Mouse (Mus musculus): ENCODE results near the gene Rab33a. TPM values are rescaled to one million over a fixed set of nuclear protein-coding genes. Genes with fewer than 3 reads are reported as not detected.
A peak's percentile ranks its signal among the peaks of the same experiment; 100 is the strongest.

The Rab33a gene
- 2.4 and 4.1 TPM in 2 replicates for polyA plus RNA-seq (2014; fragmentation: Nextera tagmentation; extraction: Ambion mirVana)

GRCm38 (mm10) chrX:48518808-48519548, at the start of gene Rab33a:
Gene Rab33a, plus strand, starts transcription at chrX:48519285.
- Histone ChIP-seq H3K4me3 (ENCODE audit: low read length) (peak within 1 kb of the TSS; percentile 40), H3K36me3 (ENCODE audit: control insufficient read depth, insufficient read depth, low read length) (no peaks in the 10 kb centered on the region), H3K4me2 (replicated peaks; ENCODE audit: low read depth, low read length) (peak within 1 kb of the TSS; percentile 63), H3K9ac (ENCODE audit: low read depth, low read length) (peak within 1 kb of the TSS; percentile 47), H3K27me3 (ENCODE audit: control insufficient read depth, insufficient read depth, low read length) (no peaks in the 10 kb centered on the region), H3K27ac (ENCODE audit: low read depth, low read length) (no peak within 1 kb of the TSS), H3K4me1 (ENCODE audit: control insufficient read depth, insufficient read depth, low read length) (no peaks in the 10 kb centered on the region), H3K9me3 (ENCODE audit: control insufficient read depth, low read length) (no peaks in the 10 kb centered on the region)
- peak; percentile 80 for ATAC-seq (ENCODE audit: low FRiP score, low TSS enrichment)
- 23% methylated on average over 33 of the region's 33 CpGs for WGBS

- WGBS, result 89% methylated on average over 4 of the region's 4 CpGs
- H3K27me3 ChIP-seq (ENCODE audit: control insufficient read depth, insufficient read depth, low read length), result no peaks in the 10 kb centered on the region
- H3K36me3 ChIP-seq (ENCODE audit: control insufficient read depth, insufficient read depth, low read length), result peaks cover 26% of the 10 kb centered on the region
- H3K27ac ChIP-seq (ENCODE audit: low read depth, low read length), result no peak overlapping the region
- no peak for ATAC-seq (ENCODE audit: low FRiP score, low TSS enrichment)
- H3K4me2 ChIP-seq (replicated peaks; ENCODE audit: low read depth, low read length), result no peak overlapping the region
- no peaks in the 10 kb centered on the region for H3K9me3 ChIP-seq (ENCODE audit: control insufficient read depth, low read length)
- H3K4me3 ChIP-seq (ENCODE audit: low read length), result no peak overlapping the region
- H3K4me1 ChIP-seq (ENCODE audit: control insufficient read depth, insufficient read depth, low read length), result no peaks in the 10 kb centered on the region
- H3K9ac ChIP-seq (ENCODE audit: low read depth, low read length), result no peak overlapping the region
Measured at GRCm38 (mm10) chrX:48481095-48481494, 38.0 kb upstream of the Rab33a start.

- 91% methylated on average over 7 of the region's 7 CpGs for WGBS
- no peaks in the 10 kb centered on the region for H3K4me1 ChIP-seq (ENCODE audit: control insufficient read depth, insufficient read depth, low read length)
- H3K4me3 ChIP-seq (ENCODE audit: low read length), result no peak overlapping the region
- H3K4me2 ChIP-seq (replicated peaks; ENCODE audit: low read depth, low read length), result no peak overlapping the region
- H3K9ac ChIP-seq (ENCODE audit: low read depth, low read length), result no peak overlapping the region
- no peak overlapping the region for H3K27ac ChIP-seq (ENCODE audit: low read depth, low read length)
- H3K36me3 ChIP-seq (ENCODE audit: control insufficient read depth, insufficient read depth, low read length), result peaks cover 26% of the 10 kb centered on the region
- ATAC-seq (ENCODE audit: low FRiP score, low TSS enrichment), result no peak
- H3K9me3 ChIP-seq (ENCODE audit: control insufficient read depth, low read length), result no peaks in the 10 kb centered on the region
- no peaks in the 10 kb centered on the region for H3K27me3 ChIP-seq (ENCODE audit: control insufficient read depth, insufficient read depth, low read length)
Measured at GRCm38 (mm10) chrX:48481687-48482086, 37.4 kb upstream of the Rab33a start.

- Histone ChIP-seq H3K9me3 (ENCODE audit: control insufficient read depth, low read length) (no peaks in the 10 kb centered on the region), H3K9ac (ENCODE audit: low read depth, low read length) (no peak overlapping the region), H3K4me3 (ENCODE audit: low read length) (no peak overlapping the region), H3K4me1 (ENCODE audit: control insufficient read depth, insufficient read depth, low read length) (no peaks in the 10 kb centered on the region), H3K27ac (ENCODE audit: low read depth, low read length) (no peak overlapping the region), H3K27me3 (ENCODE audit: control insufficient read depth, insufficient read depth, low read length) (no peaks in the 10 kb centered on the region), H3K36me3 (ENCODE audit: control insufficient read depth, insufficient read depth, low read length) (peaks cover 7% of the 10 kb centered on the region; the same call in 1 of the 2 replicates), H3K4me2 (replicated peaks; ENCODE audit: low read depth, low read length) (no peak overlapping the region)
- no peak for ATAC-seq (ENCODE audit: low FRiP score, low TSS enrichment)
- 92% methylated on average over 8 of the region's 8 CpGs for WGBS
Measured at GRCm38 (mm10) chrX:48493763-48494162, 25.3 kb upstream of the Rab33a start.

- no peaks in the 10 kb centered on the region for H3K36me3 ChIP-seq (ENCODE audit: control insufficient read depth, insufficient read depth, low read length)
- no peak within 1 kb of the TSS for H3K27ac ChIP-seq (ENCODE audit: low read depth, low read length)
- H3K4me2 ChIP-seq (replicated peaks; ENCODE audit: low read depth, low read length), result peak within 1 kb of the TSS; percentile 47
- 0 out of 2 replicates have a peak, but pooled peaks cover 2% of the 10 kb centered on the region for H3K4me1 ChIP-seq (ENCODE audit: control insufficient read depth, insufficient read depth, low read length)
- H3K4me3 ChIP-seq (ENCODE audit: low read length), result peak within 1 kb of the TSS; percentile 51
- H3K9ac ChIP-seq (ENCODE audit: low read depth, low read length), result peak within 1 kb of the TSS; percentile 65
- no peaks in the 10 kb centered on the region for H3K9me3 ChIP-seq (ENCODE audit: control insufficient read depth, low read length)
- no peaks in the 10 kb centered on the region for H3K27me3 ChIP-seq (ENCODE audit: control insufficient read depth, insufficient read depth, low read length)
- 28% methylated on average over 44 of the region's 45 CpGs for WGBS
- ATAC-seq (ENCODE audit: low FRiP score, low TSS enrichment), result peak; percentile 99
Measured at GRCm38 (mm10) chrX:48513166-48513807, 5.8 kb upstream of the Rab33a start, which contains the start of gene Aifm1. Gene Aifm1, minus strand, starts transcription at chrX:48513563.

GRCm38 (mm10) chrX:48513824-48514223, 5.3 kb upstream of the Rab33a start:
- Histone ChIP-seq H3K9me3 (ENCODE audit: control insufficient read depth, low read length) (no peaks in the 10 kb centered on the region), H3K9ac (ENCODE audit: low read depth, low read length) (no peak overlapping the region; the same call in 1 of the 2 replicates), H3K4me1 (ENCODE audit: control insufficient read depth, insufficient read depth, low read length) (0 out of 2 replicates have a peak, but pooled peaks cover 2% of the 10 kb centered on the region), H3K4me2 (replicated peaks; ENCODE audit: low read depth, low read length) (peak overlapping the region; percentile 47), H3K36me3 (ENCODE audit: control insufficient read depth, insufficient read depth, low read length) (no peaks in the 10 kb centered on the region), H3K4me3 (ENCODE audit: low read length) (peak overlapping the region; percentile 51), H3K27ac (ENCODE audit: low read depth, low read length) (no peak overlapping the region), H3K27me3 (ENCODE audit: control insufficient read depth, insufficient read depth, low read length) (no peaks in the 10 kb centered on the region)
- WGBS, result 27% methylated on average over 13 of the region's 13 CpGs
- ATAC-seq (ENCODE audit: low FRiP score, low TSS enrichment), result no peak

DNA sequence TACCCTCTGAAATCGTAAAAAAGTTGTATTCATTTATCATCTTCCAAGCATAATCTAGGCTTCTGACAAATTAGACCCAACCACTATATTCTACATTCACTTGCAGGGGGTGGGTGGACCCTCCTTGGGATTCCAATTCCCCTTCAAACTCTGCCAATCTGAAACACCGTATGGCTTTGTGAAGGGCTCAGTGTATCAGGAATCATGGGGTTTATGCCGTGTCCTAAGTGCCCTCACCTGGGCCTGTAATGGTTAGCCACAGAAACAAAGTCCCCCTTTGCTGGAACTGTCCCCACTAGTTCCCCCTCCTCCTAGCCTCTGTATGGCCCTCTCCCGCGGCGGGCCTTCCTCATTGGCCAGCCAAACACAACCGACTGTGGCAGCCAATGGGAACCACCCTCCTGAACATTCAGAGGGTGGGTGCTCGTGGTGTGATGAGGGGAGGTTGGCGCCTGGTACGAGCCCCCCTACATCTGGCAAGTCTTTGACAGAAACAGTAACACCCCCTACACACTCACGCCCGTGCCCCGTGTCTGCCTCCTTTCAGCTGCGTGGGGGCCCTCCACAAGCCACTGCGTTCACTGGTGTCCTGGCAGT, 776 bp upstream of the Rab33a start:
- H3K9me3 ChIP-seq (ENCODE audit: control insufficient read depth, low read length), result no peaks in the 10 kb centered on the region
- no peak overlapping the region for H3K27ac ChIP-seq (ENCODE audit: low read depth, low read length)
- 40% methylated on average over 15 of the region's 15 CpGs for WGBS
- no peaks in the 10 kb centered on the region for H3K27me3 ChIP-seq (ENCODE audit: control insufficient read depth, insufficient read depth, low read length)
- H3K36me3 ChIP-seq (ENCODE audit: control insufficient read depth, insufficient read depth, low read length), result no peaks in the 10 kb centered on the region
- H3K4me3 ChIP-seq (ENCODE audit: low read length), result peak overlapping the region; percentile 40
- ATAC-seq (ENCODE audit: low FRiP score, low TSS enrichment), result peak; percentile 73
- H3K9ac ChIP-seq (ENCODE audit: low read depth, low read length), result no peak overlapping the region
- no peaks in the 10 kb centered on the region for H3K4me1 ChIP-seq (ENCODE audit: control insufficient read depth, insufficient read depth, low read length)
- peak overlapping the region; percentile 63 for H3K4me2 ChIP-seq (replicated peaks; ENCODE audit: low read depth, low read length)

- Histone ChIP-seq H3K27ac (ENCODE audit: low read depth, low read length) (no peak overlapping the region), H3K36me3 (ENCODE audit: control insufficient read depth, insufficient read depth, low read length) (no peaks in the 10 kb centered on the region), H3K4me1 (ENCODE audit: control insufficient read depth, insufficient read depth, low read length) (no peaks in the 10 kb centered on the region), H3K4me2 (replicated peaks; ENCODE audit: low read depth, low read length) (peak overlapping the region; percentile 63), H3K9me3 (ENCODE audit: control insufficient read depth, low read length) (no peaks in the 10 kb centered on the region), H3K27me3 (ENCODE audit: control insufficient read depth, insufficient read depth, low read length) (no peaks in the 10 kb centered on the region), H3K9ac (ENCODE audit: low read depth, low read length) (peak overlapping the region; percentile 47), H3K4me3 (ENCODE audit: low read length) (peak overlapping the region; percentile 40)
- peak; percentile 51; the same call in 1 of the 2 replicates for ATAC-seq (ENCODE audit: low FRiP score, low TSS enrichment)
- 33% methylated on average over 20 of the region's 20 CpGs for WGBS
Measured at GRCm38 (mm10) chrX:48519549-48520085, 532 bp downstream of the Rab33a start.

Measured in kidney, embryonic 14.5 days (tissue).